Mouse (Mus musculus) heart, postnatal 0 days (tissue): ENCODE measurements around the gene Fam241b. TPM values are rescaled to one million over a fixed set of nuclear protein-coding genes. Genes with fewer than 3 reads are reported as not detected.

ENCODE experiments used
- ATAC-seq: fragments of 200-750 bp; cut with Nextera tagmentation; 2 replicates; pipeline ENCODE4 v1.8.0; 2017; ENCODE audit warnings: low read depth, moderate number of reproducible peaks, moderate library complexity; ENCODE audit not compliant: insufficient read depth
- DNase-seq: peaks from one replicate; pipeline ENCODE4 v3.0.0-alpha.2; 2016; ENCODE audit warnings: low spot score
- H3K27ac ChIP-seq: fragments of 300-500 bp; sonication (generic); 2 replicates; pipeline ENCODE4 v1.5.1; 2014; ENCODE audit warnings: low read depth, mild to moderate bottlenecking
- H3K27me3 ChIP-seq: fragments of 300-500 bp; sonication (generic); 2 replicates; pipeline ENCODE4 v1.6.1; 2014; ENCODE audit warnings: low read length, mixed read lengths; ENCODE audit not compliant: control insufficient read depth, insufficient read depth
- H3K36me3 ChIP-seq: fragments of 300-500 bp; sonication (generic); replicated peaks from 2 replicates; pipeline ENCODE4 v1.6.1; 2014; ENCODE audit warnings: low read length, mixed read lengths; ENCODE audit not compliant: control insufficient read depth, insufficient read depth
- H3K4me1 ChIP-seq: fragments of 300-500 bp; sonication (generic); 2 replicates; pipeline ENCODE4 v1.6.1; 2014; ENCODE audit warnings: antibody characterized with exemption; ENCODE audit not compliant: control insufficient read depth, insufficient read depth
- H3K4me2 ChIP-seq: fragments of 300-500 bp; sonication (generic); 2 replicates; pipeline ENCODE4 v1.6.1; 2014; ENCODE audit warnings: low read depth, mild to moderate bottlenecking, low read length, moderate library complexity
- H3K4me3 ChIP-seq: fragments of 300-500 bp; sonication (generic); 2 replicates; pipeline ENCODE4 v1.5.1; 2014; ENCODE audit warnings: low read depth, low read length
- H3K9ac ChIP-seq: fragments of 300-500 bp; sonication (generic); replicated peaks from 2 replicates; pipeline ENCODE4 v1.6.1; 2014; ENCODE audit warnings: low read depth, low read length, mixed read lengths
- H3K9me3 ChIP-seq: fragments of 300-500 bp; sonication (generic); replicated peaks from 2 replicates; pipeline ENCODE4 v1.6.1; 2016; ENCODE audit warnings: low read length; ENCODE audit not compliant: control insufficient read depth
- CTCF ChIP-seq: IDR thresholded peaks from 2 replicates; pipeline ENCODE4 v1.5.1; 2016; ENCODE audit warnings: antibody characterized with exemption, control low read depth, low read depth
- EP300 ChIP-seq: IDR thresholded peaks from 2 replicates; pipeline ENCODE4 v1.6.1; 2016; ENCODE audit warnings: antibody characterized with exemption, low read depth
- WGBS: fragments of 180-500 bp; shearing (Covaris S2); extraction: QIAGEN DNeasy Blood & Tissue Kit; methylation state at CpG from one replicate; pipeline ENCODE4 v1.1.7; 2014; 5-methylcytosine and 5-hydroxymethylcytosine counted together
- polyA plus RNA-seq: library from polyadenylated mRNA; unstranded; fragments of >200 nt; fragmentation: Nextera tagmentation; extraction: Ambion mirVana; gene quantifications from 2 replicates; pipeline ENCODE4 v1.2.1, GENCODE M21; 2015
- total RNA-seq: library from RNA; depleted of rRNA; stranded (reverse); fragments of >200 nt; gene quantifications from 2 replicates; pipeline ENCODE4 v1.2.3, GENCODE M21; 2014; ENCODE audit warnings: low replicate concordance

Fam241b gene
- total and polyA plus RNA-seq, 2 experiments from 2014 or later: 2.3 TPM; not detected in 1

DNA sequence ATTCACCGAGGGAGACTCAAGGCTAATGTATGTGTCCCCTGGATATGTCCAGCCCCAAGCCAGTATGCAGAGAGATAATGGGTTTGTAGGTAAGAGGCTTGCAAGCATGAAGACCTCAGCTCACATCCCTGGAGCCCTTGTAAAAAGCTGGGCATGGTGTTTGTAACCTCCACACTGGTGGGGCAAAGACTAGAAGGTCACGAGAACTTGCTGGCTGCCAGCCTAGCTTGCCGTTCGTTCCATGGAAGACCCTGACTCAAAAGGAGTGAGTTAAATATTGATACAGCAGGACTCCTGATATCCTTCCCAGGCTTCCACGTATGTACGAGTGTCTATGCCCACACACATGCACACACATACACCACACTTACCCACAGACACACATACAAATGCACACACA is 49.3 kb downstream of the Fam241b start:
- ATAC-seq: no peak

DNA sequence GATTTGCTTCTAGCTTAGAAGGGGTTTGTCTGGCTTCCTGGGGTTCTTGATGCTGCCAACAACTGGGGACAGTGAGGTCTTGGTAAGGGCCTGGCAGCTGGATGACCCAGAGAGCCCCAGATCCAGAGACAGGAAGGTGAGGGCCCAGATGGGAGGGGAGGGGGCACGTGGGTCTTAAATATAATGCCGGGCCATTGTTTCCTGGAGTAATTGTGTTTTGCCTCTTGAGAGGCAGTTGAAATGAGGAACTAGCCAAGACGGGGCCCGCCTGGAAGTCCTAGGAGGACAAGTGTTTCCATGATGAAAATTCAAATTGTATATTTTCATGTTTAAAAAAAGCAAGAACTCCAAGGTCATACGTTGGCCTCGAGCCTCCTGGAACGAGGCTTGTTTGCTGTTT is 49.8 kb downstream of the Fam241b start:
- Histone ChIP-seq H3K36me3 (no peaks in the 10 kb centered on the region), H3K4me2 (no peak overlapping the region), H3K27ac (no peak overlapping the region), H3K9me3 (no peaks in the 10 kb centered on the region), H3K4me3 (no peak overlapping the region), H3K9ac (no peak overlapping the region), H3K27me3 (no peaks in the 10 kb centered on the region; the same call in 1 of the 2 replicates), H3K4me1 (no peaks in the 10 kb centered on the region)
- ATAC-seq: no peak
- no peak for DNase-seq
- TF ChIP-seq CTCF (no peak), EP300 (no peak)
- WGBS: 60% methylated on average over 7 of the region's 7 CpGs

More for the DNA sequence above, 49.3 kb downstream of the Fam241b start:
- Histone ChIP-seq H3K27ac (no peak overlapping the region), H3K4me1 (no peaks in the 10 kb centered on the region), H3K36me3 (no peaks in the 10 kb centered on the region), H3K27me3 (no peaks in the 10 kb centered on the region; the same call in 1 of the 2 replicates), H3K9me3 (no peaks in the 10 kb centered on the region), H3K9ac (no peak overlapping the region), H3K4me3 (no peak overlapping the region), H3K4me2 (no peak overlapping the region)
- TF ChIP-seq EP300 (no peak), CTCF (no peak)
- DNase-seq: no peak
- 73% methylated on average over 6 of the region's 6 CpGs for WGBS

DNA sequence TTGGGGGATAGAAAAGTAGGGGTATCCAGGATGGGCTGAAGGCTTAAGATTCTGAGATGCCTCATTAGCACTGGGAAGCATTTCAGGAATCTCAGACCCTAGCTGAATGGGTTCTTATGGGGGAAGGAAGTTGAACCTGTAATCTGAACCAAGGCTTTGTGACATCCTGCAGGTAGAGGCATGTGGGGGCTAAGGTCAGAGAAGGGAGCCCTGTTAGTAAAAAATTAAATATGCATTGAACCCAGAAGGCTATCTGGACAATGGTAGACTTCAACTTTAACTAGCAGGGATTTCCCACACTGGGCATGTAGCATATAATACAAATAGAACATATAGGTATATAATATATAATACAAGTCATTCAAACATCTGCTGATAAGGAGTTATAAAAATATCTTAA is 54.2 kb downstream of the Fam241b start:
- TF ChIP-seq CTCF (no peak), EP300 (no peak)
- DNase-seq: no peak
- H3K9me3 ChIP-seq: no peaks in the 10 kb centered on the region
- no peak overlapping the region for H3K27ac ChIP-seq
- no peaks in the 10 kb centered on the region for H3K4me1 ChIP-seq
- H3K36me3 ChIP-seq: no peaks in the 10 kb centered on the region
- H3K9ac ChIP-seq: no peak overlapping the region
- H3K4me2 ChIP-seq: no peak overlapping the region
- H3K4me3 ChIP-seq: no peak overlapping the region
- ATAC-seq: no peak
- H3K27me3 ChIP-seq: no peaks in the 10 kb centered on the region

DNA sequence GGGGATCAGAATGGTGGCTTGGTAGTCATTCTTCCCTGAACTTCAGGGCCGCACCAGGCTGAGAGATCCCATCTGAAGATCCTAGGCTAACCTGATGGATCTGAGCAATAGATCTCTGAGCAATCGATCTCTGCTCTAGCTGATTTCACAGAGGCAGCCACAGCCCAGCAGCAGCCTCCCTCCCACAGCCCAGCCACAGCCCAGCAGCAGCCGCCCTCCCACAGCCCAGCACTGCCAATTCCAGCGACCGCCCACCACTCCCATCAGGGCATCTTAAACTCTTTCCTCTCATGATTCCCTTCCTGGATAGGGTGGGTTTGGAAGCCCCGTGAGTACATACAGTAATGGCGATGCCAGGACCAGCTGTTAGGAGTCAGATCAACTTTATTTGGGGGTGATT is 54.6 kb downstream of the Fam241b start:
- 58% methylated on average over 7 of the region's 7 CpGs for WGBS
- Histone ChIP-seq H3K4me1 (no peaks in the 10 kb centered on the region), H3K36me3 (no peaks in the 10 kb centered on the region), H3K9me3 (no peaks in the 10 kb centered on the region), H3K4me2 (no peak overlapping the region), H3K9ac (no peak overlapping the region), H3K27me3 (no peaks in the 10 kb centered on the region), H3K27ac (no peak overlapping the region), H3K4me3 (no peak overlapping the region)
- TF ChIP-seq EP300: no peak
- TF ChIP-seq CTCF: no peak
- ATAC-seq (no peak), DNase-seq (no peak)

DNA sequence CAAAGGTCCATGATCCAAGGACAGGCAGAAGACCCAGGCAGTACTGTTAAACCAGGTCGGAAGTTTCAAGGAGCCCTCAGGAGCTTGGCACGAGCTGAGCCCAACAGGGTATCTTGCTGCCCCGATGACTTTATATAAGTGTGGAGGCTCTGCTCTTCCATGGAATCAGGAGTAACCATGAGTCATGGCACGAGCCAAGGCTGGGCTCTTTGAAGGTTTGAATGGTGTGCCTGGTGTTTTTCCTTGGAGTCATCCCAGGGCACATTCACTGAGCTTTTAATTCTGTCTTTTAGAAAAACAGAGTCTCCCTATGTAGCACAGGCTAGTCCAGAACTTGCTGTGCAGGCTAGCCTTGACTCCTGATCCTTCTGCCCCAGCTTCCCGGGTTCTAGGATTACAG is 55.3 kb downstream of the Fam241b start:
- H3K27ac ChIP-seq: no peak overlapping the region
- no peak overlapping the region for H3K4me3 ChIP-seq
- no peaks in the 10 kb centered on the region for H3K4me1 ChIP-seq
- TF ChIP-seq EP300 (no peak), CTCF (no peak)
- no peak overlapping the region for H3K4me2 ChIP-seq
- H3K9ac ChIP-seq: no peak overlapping the region
- H3K36me3 ChIP-seq: no peaks in the 10 kb centered on the region
- no peaks in the 10 kb centered on the region for H3K9me3 ChIP-seq
- ATAC-seq: no peak
- WGBS: 74% methylated on average over 5 of the region's 5 CpGs
- no peaks in the 10 kb centered on the region for H3K27me3 ChIP-seq
- no peak for DNase-seq

DNA sequence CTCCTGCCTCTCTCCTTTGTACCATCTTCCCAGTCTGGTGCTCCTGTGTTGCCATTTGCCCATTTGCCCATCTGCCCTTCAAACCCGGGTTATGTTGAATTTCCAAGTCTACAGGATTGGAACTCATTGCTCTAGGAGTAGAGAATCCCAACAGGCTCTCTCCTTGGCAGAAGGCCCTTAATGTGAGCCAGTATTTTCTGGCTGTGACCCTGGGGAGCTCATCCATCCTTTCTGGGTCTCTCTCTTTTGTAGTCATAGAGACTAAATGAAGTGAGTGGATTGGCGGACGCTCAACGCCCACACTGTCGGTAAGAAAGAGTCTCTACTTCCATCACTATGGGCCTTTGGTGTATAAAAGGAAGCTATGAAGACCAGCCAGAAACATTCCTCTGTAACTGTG is 56.9 kb downstream of the Fam241b start:
- H3K4me2 ChIP-seq: no peak overlapping the region
- no peaks in the 10 kb centered on the region for H3K27me3 ChIP-seq
- 87% methylated on average over 5 of the region's 5 CpGs for WGBS
- DNase-seq (no peak), ATAC-seq (no peak)
- H3K4me3 ChIP-seq: no peak overlapping the region
- no peaks in the 10 kb centered on the region for H3K4me1 ChIP-seq
- no peak overlapping the region for H3K27ac ChIP-seq
- H3K36me3 ChIP-seq: no peaks in the 10 kb centered on the region
- TF ChIP-seq CTCF (no peak), EP300 (no peak)
- no peak overlapping the region for H3K9ac ChIP-seq
- no peaks in the 10 kb centered on the region for H3K9me3 ChIP-seq
